Mouse (Mus musculus): ENCODE results near the gene Rab43.

Gene Rab43

DNA sequence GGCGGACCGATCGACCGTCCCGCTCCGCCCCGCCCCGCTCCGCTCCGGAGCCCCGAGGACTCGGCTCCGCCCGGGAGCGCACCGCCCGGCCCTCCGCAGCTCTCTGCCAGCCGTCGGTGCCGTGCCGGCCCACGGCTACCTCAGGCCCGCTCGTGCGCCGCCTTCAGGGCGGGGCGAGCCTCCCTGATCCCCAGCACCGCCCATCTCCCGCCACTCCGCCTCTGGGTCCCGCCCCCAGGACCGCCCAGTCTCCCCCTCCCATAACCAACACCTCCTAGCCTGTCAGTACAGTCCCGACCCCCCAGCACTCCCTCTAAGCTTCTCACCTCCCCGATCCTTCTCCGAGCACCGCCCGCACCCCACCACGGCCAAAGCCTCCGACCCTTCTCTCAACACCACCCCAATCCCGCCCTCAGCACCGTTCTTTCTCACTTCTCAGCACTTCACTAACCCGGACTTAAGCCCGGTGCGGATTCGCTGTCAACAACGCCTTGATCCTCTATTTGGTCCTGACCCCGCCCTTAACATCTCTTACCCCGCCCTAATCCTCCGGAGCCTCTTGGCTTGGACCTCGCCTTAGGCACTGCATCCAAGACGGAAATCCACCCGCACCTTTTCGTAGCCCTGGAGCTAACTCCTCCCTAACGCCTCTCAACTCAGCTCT is at the start of gene Rab43:
Gene Rab43 (minus strand): TSS at position 490 of the 664 bp plus-strand sequence.
- peak; percentile 92 to 95 for DNase-seq (ENCODE audit: low spot score in 2 of 2)

DNA sequence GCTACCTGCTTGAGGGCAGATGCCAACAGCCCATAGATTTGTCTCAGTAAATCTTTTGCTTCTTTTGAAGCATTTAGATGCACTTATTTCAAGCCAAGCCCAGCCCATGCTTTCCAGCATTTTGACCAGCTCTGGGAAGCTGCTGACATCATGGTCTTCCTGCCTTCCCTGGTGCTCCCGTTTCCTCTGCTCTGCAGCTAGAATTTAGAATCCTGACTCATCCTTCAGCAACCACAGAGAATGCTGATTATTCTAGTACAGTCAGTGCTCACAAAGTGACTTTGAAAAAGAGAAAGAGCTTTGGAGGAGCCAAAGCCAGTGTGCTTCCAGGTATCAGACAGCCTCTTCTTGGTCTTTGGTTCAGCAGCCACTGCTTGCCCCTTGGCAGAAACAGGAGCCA is 45.1 kb upstream of the Rab43 start:
- no peak for DNase-seq (ENCODE audit: low spot score in 2 of 2)

DNA sequence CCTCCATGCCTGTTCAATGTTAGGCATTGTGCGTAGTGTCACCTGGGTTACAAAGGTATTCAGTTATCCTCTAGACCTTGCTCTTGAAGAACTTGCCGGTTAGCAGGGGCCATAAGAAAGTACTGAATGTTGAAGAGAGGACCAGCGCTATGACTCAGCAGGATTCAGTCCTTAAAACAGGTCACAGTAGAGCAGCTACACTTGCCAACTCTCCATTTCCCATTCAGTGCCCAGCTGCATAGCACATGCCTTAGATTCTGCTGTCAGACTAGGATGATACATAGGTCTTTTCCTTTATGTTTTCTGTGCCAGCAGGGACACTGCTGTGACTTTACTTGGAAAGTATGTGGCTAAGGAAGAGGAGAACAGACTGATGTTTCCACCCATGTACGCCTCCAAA is 41.5 kb upstream of the Rab43 start:
- no peak for DNase-seq (ENCODE audit: low spot score in 2 of 2)

DNA sequence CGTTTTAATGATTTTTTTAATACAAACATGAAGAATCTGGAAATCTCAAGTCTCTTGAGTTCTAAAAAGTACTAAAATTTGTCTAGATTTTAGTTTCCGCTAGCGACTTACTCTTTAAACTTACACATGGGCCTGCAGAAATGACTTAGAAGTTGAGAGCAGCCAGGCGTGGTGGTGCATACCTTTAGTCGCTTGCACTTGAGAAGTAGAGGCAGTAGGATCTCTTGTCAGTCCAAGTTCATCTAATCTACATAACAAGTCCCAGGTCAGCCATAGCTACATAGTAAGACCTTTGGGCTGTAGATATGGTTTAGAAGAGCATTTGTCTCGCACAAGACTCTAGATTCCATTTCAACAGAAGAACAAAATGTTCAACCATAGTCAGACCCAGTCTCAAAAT is 39.9 kb upstream of the Rab43 start:
- no peak for DNase-seq (ENCODE audit: low spot score in 2 of 2)

DNA sequence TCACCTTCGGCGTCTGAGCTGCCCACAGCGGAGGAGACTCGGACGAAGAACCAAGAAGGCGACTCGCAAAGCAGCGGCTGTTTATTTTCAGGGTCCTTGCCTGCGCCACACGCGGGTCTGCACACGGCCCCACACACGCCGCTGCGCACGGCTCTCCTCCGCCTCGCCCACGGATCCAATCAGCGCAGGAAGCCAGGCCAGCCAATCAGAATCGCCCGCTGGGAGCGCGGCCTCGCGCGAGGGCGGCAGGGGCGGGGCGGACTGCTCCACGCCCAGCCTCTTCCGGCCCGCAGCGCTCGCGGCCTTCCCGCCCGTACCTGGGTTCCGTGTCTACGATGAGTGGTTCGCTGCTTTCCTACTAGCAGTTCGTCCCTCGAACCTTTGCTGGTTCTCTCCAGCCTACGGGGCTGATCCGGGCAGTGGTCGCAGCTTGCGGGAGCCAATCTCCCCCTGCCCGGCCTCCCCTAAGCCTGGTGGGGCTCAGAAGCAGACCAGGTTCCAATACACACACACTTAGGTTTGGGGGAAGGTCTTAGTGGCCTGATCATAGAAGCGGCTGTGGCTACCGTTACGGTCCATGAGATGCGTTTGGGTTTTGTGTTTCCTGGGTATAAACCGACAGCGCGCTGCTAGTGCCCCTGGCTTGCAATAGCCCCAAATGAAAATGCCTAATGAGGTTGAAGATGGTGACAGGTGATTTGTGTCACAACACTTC is 39.1 kb upstream of the Rab43 start, which contains the start of gene Cnbp:
Gene Cnbp (minus strand): TSS at position 207 of the 715 bp plus-strand sequence.
- DNase-seq (ENCODE audit: low spot score in 2 of 2): peak; percentile 95 to 99

DNA sequence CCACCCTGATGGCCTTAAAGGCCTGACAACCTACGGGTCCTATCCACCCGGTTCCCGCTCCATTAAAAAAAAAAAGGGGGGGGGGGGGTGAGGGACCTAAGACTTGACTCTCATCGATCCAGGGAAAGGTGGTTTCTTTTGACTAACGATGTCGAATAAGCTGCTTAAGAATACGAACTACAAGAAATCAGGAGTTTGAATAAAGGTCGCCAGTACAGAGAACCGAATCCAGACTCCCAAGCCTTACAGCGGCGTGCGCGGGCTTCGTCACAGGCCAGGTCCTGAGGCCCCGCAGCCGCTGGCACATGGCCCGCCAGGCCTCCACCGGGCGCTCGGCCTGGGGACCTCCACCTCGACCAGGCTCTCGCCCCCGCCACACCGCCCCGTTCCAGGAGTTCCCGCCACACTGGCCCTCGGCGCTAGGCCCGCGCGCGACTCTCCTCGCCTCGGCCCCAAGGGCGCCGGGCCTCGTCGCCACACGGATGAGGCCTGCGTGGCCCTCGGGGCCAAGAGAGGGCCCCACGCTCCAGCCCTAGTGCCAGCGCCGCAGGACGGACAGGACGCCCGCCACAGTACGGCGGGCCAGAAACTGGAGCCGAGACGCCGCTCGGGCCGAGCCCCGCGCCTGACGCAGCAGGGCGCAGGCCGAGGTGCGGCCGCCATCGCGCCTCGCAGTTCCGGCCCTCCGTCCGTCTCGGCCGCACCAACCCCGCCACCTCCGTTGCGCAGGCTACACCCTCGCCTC is 38.4 kb upstream of the Rab43 start:
- peak in 1 of 2 experiments; percentile 65 for DNase-seq (ENCODE audit: low spot score in 2 of 2)

DNA sequence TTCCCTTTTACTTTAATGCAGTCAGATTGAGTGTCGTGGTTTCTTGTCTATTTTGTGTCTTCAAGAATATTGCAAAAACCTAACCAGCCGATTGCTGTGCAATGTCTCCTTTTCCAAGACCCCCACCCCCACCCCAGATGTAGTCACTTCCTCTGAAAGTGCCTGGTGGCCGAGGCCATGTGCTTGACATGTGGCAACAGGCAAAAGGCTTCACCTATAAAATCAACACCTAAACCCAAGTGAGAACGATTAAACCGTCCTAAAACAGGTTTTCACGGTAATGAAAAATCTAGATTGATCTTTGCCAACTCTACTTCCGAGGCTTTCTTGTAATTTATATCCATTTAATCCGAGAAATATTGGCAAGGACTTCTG is 37.8 kb upstream of the Rab43 start:
- DNase-seq (ENCODE audit: low spot score in 2 of 2): no peak

DNA sequence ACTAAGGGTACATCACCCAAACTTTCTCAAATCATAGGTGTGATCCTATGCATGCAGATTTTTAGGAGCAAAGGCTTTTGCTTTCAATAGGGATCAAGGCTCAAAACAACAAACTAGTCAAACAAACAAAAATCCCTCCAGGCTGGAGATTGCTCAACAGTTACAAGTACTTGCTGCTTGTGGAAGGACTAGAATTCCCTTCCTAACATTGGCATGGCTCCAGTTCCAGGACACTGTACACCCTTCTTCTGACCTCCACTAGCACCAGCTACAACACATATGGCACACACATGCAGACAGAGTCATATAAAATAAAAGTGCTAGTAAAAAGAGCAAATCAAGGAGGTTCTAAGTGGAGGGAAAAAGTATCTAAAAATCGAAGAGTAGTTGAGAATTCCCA is 34.8 kb upstream of the Rab43 start:
- DNase-seq (ENCODE audit: low spot score in 2 of 2): no peak

DNA sequence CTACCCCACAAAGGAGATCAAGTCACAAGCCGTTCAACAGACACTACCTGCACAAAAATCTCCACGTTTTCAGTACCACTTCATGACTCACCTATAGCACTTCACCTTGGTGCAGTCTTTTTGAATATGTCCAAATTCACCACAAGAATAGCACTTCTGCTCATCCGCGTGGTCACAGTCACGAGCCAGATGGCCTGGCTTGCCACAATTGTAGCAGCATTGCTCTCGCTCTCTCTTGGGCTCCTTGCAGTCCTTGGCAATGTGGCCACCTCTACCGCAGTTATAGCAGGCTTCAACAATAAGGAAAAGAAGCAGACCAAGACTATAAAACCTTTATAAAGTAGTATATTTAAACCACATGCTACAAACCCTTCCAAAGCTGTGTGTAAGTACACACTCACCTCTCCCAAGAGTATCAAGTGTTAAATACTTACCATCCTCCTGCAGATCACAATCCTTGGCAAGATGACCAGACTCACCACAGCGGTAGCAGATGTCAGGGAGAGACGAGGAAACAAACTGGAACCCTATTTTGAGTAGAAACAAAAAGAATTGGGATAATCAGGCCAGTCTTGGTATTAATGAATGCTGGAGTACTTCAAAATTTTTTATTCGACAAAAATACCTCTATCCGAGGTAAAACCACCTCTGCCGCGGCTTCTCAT is 33.2 kb upstream of the Rab43 start:
- DNase-seq (ENCODE audit: low spot score in 2 of 2): no peak

DNA sequence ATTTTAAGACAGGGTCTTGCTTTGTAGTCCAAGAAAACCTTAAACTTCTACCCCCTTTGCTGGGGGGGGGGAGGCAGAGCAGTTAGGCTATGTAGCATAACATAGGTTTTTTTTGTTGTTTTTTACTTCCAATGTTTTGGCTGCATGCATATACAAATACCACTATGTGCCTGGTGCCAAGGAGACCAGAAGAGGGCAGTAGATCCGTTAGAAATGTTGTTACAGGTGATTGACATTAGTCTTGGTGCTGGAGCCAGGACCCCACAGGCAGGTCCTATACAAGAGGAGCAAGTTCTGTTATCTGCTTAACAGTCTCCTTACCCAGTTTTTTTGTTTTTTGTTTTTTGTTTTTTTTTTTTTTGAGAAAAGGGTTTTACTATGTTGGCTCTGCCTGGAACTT is 30.3 kb upstream of the Rab43 start:
- no peak for DNase-seq (ENCODE audit: low spot score in 2 of 2)

DNA sequence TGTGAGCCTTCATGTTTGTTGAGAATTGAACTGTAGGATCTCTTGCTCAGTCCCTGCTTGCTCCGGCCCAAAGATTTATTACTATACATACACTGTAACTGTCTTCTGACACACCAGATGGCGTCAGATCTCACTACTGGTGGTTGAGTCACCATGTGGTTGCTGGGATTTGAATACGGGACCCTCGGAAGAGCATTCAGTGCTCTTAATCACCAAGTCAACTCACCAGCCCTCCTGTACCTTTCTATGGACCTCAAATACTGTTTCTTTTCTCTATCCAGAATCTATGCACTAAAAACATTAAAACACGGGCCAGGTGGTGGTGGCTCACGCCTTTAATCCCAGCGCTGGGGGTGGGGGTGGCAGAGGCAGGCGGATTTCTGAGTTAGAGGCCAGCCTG is 29.7 kb upstream of the Rab43 start:
- no peak for DNase-seq (ENCODE audit: low spot score in 2 of 2)

DNA sequence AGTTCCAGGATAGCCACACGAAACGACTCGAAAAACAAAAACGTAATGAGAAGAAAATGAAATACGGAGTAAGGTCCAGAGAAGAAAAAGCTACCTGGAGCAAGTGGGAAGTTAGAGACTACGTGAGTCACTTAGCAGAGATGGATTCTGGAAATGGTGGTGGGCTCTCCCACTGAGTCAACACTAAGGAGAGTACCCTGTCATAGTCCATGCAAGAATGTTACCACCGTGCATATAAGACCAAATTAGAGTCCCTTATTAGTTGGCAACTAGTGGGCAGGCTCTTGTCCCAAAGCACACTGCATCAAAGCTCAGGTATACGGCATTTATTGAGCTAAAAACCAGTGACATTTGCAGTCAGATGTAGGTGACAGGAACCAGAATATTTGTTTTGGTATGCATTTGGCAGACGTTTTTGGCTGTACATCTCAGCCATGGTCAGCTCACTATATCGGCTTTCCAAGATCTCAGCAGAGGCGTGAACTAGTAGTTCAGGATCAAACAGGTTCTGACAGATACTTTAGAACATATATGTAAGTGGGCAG is 27.9 kb upstream of the Rab43 start:
- DNase-seq (ENCODE audit: low spot score in 2 of 2): no peak

DNA sequence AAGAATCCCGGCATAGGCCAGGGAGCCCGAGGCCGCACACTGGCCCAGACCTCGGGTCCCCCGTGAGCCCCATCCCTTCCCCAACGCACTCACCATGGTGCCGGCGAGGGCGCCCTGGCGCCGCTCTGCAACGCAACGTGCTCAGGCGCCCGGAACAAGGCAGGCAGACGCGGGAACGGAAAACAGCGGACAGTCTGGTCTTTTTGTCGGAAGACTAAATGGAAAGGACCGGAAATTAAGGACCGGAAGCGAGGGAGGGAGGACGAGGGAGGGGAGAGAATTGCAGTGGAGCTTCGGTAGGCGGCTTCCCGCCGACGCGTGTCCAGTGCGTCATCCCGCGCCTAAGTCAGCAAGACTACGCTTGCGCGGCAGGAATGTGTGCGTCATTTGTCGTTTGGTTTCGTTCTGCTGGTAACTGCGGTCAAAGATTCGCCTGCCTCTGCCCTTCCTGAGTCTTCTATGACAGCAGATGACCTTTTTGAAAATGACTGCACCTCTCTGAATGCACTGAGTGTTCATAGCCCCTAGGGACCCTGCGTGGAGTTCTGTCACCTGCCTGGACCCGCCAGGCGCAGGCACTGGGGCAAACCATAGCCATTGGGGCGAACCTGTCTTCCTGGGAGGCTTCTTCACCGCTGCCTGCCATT is 26.7 kb upstream of the Rab43 start, which contains the start of gene Isy1:
Gene Isy1 (minus strand): TSS at position 248 of the 647 bp plus-strand sequence.
- DNase-seq (ENCODE audit: low spot score in 2 of 2): peak; percentile 82 to 93

DNA sequence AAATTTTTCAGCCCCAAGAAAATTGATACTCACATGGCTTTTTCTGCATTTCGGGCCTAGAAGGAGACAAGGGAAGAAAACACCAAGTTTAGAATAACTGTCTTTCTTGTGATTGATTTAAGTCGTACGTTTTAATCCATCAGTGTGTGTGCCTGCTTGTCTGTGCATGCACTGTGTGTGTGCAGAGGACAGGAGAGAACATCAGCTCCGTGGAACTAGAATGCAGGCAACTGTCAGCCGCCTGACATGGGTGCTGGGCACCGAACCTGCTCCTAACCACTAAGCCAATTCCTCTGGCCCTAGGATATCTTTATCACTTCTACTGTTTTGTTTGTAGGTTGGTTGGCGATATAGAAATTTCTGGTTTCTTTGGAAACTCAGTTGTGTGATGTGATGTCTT is 23.7 kb upstream of the Rab43 start, which contains the start of gene Gm45140:
Gene Gm45140 (minus strand): TSS at position 101 of the 400 bp plus-strand sequence.
- DNase-seq (ENCODE audit: low spot score in 2 of 2): no peak

DNA sequence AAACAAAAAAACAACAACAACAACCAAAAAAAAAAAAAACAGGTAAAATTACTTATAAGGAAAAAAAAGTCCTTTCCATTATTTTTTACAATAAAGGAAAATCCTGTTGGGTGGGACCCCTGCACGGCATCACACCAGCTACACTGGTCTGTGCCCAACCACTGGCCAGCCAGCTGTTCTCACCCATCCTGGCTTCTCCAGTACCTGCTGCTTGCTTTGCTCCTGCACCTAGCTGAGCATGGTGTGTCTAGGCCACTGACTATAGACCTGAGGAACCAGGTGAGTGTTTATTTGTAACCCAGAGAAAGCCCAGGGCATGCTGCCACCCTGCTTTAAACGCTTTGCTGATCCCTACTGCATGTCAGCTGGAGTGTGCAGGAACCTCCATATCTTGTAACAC is 8.4 kb upstream of the Rab43 start:
- DNase-seq (ENCODE audit: low spot score in 2 of 2): no peak

DNA sequence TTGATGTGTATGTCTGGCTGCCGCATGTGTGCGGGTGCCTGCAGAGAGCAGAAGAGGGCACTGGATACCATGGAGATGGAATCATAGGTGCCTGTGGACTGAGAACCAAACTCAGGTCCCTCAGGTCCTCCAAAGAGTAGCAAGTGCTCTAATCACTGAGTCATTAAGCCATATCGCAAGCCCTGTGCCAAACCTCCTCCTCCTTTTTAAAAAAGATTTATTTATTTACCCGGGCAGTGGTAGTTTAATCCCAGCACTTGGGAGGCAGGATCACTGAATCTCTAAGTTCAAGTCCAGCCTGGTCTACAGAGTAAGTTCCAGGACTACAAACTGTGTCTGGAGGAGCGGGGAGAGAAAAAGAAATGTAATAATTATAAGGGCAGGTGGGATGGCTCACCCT is 2.5 kb upstream of the Rab43 start:
- DNase-seq (ENCODE audit: low spot score in 2 of 2): no peak

DNA sequence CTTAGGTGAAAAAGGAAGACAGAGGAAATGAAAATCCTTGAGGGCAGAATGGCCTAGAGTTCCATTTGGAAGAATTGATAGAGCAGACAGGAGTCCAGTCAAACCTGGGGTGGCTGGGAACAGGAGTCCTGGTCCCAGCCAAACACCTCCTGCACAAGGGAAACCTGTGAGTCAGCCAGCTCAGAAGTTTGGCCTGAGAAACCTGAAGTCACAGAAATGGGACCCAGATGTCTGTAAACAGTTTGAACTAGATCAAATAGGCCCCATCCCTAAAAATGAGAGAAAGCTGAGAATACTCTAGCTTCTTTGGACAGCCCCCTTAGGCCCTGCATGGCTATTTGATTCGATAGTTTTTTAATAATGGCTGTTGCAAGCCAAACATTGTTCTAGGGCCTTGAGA is 692 bp upstream of the Rab43 start:
- no peak for DNase-seq (ENCODE audit: low spot score in 2 of 2)

DNA sequence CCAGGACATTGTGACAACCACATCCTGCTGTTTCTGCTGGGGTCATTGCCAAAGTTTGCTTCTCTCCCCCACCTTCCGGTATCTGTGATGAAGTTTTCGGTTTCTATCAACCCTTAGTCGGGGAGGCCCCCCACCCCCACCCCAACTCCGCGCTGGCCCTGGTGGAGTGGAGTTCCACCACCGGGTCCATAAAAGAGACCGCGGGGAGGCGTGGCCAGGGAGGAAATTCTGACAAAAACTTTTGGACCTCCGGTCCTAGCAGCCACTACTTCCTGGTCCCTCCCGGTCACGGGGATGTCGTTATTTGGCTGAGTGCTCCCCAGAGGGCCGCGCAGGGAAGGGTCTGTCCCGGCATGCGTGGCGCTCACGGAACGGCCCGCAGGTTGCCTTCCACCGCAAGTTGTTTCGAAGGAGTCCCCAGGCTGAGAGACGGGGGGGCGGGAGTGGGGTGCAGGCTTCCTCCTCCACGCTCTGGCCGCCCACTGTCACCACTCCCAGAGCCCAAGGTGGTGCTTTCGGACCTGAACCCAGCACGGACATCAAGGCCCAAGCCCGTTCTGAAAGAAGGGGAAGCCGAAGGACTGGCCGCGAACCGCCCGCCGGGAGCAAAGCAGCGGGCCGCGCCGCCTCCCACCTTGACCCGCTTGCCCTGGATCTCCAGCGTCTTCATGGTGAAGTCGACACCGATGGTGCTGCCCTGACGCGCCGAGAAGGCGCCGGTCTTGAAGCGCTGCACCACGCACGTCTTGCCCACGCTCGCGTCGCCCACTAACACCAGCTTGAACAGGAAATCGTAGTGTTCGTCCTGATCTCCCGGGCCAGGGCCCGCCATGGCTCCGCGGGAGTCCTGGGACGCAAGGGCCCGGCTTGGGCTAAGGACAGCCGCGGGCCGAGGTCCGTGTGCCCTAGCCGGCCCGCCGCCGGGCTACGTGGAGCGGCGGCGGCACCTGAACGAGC is 973 bp downstream of the Rab43 start:
- peak; percentile 79 for DNase-seq (ENCODE audit: low spot score in 2 of 2)

DNA sequence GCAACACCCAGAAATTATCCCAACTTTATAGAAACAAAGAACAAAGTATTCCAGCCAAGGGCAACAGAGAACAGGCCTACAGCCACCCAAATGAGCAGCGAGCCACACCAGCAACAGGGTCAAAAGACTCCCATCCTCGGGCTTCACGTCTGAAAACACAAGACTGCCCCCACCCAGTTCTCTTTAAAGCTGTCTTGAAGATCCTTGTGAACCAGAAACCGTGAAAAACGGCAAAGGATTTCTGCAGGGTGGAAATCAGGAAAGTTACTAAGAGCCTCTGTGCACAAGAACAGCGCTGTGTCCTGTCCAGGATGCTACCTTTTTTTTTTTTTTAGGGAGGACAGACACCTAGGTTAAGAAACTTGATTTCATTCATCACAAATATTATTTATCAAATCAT is 1.7 kb downstream of the Rab43 start:
- DNase-seq (ENCODE audit: low spot score in 2 of 2): peak; percentile 35 to 43

DNA sequence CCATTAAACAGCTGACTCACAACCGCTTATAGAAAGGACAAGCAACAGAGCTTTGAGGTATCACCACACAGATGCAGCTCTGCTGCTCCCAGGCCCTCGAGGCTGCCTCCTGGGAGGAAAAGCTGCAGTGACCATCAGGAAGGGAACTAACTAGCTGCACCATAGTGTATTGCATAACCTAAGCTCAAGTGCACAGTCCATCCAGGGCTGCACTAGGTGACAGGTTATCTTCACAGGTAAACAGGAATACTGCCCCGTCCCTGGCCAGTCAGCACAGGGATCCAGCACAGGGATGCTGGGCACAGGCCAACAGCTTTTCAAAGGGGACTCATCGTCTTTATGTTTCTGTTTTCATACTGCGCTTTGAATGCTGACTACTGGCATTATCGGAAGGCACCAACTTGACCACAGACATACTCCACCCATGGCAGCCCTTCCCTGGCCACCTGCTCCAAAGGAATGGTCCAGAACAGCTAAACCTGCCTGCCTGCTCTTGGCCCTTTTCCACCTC is 2.3 kb downstream of the Rab43 start:
- peak; percentile 57 to 73 for DNase-seq (ENCODE audit: low spot score in 2 of 2)

All from spleen, postnatal 10 days (tissue).